Mouse (Mus musculus) kidney, postnatal 10 days (tissue): ENCODE data around the gene Bbip1.
"Not testable (repeated sequence)": the region's sequence is repeated elsewhere in the genome, so short reads cannot be mapped to it uniquely, and the experiment has no call there.

Experiments
- DNase-seq: peaks from one replicate; pipeline ENCODE4 v3.0.0; 2021; ENCODE audit warnings: mixed read lengths

Bbip1 gene

DNA sequence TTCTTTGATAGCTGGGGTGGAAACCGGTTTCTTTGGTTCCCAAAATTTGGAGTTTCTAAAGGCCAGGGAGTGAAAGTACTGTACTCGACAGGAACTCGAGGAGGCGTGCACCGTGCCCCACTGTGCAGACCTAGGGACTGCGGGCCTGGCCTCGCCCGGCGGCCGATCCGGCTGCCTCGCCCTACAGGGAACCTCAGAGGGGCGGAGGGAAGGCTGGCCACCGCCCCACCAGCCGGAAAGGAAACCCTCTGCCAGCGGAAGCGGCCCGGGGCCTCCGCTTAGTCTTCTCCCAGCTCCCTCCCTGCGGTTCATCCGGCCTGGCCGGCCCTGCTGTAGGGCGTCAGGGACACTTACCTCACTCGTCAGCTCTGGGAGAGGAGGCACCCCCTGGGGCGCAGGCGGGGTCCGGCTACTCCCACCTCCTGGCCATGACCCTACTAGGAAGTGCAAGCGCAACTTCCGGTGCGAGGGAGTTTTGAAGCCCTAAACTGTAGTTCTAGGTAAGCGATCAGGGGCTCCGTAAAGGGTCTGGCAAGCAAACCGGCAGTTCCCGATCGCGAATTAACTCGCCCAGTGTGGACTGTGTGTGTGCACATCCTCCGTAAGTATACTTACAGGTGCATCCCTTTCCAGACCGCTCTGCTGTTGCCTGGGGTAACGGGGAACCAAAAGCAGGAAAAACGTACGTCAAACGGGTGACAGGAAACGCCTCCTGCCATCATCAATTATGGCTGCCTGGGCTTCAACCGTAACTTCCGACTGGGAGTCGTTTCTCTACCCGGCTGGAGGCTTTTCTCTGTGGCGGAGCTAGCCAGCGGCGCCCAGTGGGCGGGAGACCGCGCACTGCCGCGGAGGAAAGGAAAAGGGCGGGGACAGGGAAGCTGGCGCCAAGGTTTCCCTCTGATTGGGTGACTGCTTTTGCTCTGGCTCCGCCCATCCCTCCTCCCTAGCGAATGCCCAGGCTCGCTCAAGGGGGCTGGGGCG lies at the start of gene Bbip1, which contains the start of gene Shoc2:
TSS of gene Bbip1 (minus strand) at position 826 of the 984 bp plus-strand sequence.
TSS of gene Shoc2 (plus strand) at position 505 of the 984 bp plus-strand sequence.
- DNase-seq, result peak; percentile 99

DNA sequence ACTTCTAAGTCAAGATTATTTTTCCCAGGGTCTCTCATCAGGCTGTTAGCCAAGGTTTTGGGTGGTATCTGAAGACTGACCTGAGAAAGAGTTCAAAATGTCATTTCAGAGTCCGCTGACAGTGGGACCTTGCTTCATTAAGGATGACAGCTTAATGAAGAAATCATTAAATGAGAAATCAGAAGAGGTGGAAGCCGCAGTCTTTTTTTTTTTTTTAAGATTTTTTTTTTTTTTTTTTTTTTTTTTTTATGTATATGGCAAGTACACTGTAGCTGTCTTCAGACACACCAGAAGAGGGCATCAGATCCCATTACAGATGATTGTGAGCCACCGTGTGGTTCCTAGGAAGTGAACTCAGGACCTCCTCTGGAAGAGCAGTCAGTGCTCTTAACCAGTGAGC lies 49.4 kb upstream of the Bbip1 start:
- DNase-seq, result no peak

DNA sequence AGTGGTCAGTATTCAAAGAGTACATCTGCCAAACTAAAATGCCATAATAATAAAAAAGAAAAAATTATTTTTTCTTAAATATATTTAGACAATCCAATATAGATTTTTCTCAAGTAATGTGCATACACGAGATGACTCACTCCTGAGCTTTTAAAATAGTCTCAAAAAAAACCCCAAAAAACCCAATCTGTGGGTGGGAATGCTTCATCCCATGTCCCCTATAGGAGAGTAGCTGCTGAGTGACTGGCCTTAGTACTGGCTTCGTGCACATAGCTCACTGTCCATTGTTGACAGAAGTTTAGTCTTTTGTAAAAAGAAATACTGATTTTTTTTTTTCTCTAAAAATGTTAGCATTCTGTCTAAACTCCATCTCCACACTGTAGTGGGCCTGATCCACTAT lies 46.1 kb upstream of the Bbip1 start:
- DNase-seq, result no peak

DNA sequence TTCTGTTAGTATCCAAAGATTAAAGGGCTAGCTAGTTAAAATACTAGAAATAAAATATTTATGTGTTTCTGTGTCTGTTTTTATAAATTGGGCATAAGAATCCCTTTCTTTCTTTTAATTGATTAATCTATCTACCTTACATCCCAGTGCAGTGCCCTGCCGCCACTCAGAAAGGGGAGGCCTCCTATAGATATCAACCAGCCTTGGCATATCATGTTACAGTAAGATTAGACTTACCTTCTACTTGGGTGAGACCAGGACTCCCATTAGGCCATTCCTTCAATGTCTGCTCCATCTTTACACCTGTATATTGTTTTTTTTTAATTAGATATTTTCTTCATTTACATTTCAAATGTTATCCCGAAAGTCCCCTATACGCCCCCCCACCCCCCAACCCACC lies 40.2 kb upstream of the Bbip1 start:
- no peak for DNase-seq

DNA sequence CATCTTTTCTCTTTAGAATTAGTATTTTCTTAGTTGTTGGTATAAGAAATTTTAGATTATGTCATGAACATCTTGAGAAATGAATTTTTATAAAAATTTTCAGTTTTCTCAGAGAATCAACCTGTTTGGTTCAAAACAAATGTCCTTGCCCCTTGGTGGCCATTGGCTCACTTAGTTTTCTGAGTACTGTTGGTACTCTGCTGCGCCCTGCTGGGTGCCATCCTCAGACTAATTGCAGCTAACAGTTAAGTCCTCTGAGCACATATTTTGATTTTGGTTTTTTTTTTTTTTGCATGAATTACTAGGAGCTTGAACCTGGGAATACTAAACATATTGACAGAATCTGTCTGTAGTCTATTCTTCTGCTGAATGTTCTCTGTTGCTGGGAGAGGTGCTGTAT lies 38.9 kb upstream of the Bbip1 start:
- DNase-seq, result peak; percentile 28

DNA sequence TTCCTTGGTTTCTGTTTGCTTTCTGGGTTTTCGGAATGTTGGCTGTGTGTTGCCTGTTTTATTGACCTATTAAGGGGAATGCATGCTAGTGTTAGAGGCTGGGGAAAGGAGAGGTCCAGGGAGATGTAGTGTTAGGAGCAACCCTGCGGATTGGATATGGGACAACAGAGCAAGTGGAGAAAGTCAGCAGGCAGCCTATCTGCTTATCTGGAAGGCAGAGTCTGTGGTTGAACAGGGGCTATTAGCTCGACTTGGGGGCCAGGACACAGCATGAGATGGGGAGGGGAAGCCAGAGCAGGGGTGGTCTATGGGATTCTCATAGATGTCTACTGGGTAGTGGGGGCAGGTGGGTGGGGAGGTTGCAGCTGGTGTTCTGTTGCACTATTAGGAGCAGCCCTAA lies 37.6 kb upstream of the Bbip1 start:
- no peak for DNase-seq

DNA sequence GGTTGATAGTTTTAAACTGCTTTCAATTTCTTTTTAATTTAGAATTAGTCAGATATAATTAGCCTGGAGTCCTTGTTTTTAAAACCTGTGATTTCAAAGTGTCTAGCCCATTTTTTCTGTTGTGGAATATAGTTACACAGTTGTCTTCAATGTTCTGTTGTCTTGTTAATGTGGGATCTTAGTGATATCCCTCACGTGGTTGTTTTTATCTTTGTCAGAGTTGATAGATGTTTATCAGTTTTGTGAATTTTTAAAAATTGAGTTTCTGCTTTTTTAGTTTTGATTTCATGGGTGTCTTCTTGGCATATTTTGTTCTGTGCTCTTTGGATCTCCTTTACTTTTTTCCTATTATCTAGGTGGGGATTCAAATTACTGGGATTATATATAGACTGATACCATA lies 29.2 kb upstream of the Bbip1 start:
- DNase-seq, result no peak

DNA sequence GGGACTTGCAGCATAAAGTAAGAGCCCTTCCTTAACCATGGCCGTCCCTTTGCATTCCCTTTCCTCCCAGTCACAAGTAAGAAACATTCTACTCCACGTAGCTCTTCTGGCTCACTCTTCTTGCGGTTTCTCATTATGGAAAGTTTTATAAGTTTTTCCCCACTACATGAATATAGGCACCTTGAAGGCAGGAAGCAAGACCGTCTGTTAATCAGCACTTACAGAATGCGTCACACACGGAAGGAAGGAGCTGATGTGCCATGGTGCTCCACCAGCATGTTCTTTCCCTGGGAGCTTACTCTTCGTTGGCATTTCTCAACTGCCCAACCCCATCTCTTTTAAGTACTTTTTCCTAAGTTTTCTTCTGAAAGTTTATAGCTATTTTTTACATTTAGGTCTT lies 27.5 kb upstream of the Bbip1 start:
- no peak for DNase-seq

DNA sequence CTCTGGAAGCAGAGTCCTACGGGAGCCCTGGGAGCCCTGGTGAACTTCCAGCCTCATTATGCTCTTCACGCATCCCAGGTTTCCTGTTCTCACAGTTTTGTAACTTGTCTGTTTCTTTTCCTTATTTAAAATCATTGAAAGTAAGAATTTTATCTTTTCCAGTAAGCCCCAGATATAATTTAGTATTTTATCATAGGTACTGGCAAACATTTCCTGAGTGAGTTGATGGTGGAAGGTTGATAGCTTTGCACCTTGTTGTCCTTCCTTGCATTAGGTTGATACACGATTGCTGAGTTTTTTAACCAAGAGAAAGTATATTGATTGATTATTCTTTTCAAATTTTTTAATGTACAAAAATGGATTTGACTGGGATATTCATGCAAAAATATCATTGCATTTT lies 24.8 kb upstream of the Bbip1 start:
- no peak for DNase-seq

DNA sequence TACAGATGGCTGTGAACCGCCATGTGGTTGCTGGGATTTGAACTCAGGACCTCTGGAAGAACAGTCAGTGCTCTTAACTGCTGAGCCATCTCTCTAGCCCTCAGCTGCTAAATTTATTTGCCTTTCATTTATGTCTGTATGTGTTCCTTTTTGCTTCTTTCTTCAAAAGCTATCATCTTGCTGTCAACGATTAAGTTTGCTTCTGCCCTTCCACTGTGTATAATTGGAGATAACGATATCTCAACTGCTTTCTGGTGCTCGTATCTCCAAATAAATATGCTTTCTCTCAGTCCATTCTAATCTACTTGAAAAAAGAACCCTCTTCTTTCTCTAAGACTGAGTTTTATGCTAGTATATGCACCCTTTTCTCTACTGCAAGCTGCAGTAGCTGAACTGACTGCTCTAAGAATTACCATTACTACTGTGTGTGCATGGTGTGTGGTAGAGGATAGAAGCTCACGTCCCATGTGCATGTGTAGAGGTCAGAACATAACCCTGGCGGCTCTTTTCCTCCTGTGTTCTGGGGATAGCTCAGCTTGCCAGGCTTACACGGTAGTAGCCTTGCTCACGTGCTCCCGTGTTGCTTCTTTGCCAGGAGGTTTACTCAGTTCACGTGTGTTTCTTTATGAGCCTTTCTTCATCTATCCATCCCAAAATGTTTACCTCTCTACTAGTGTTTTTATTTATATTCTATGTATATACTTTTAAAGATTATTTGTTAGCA lies 20.6 kb upstream of the Bbip1 start:
- DNase-seq, result no peak

DNA sequence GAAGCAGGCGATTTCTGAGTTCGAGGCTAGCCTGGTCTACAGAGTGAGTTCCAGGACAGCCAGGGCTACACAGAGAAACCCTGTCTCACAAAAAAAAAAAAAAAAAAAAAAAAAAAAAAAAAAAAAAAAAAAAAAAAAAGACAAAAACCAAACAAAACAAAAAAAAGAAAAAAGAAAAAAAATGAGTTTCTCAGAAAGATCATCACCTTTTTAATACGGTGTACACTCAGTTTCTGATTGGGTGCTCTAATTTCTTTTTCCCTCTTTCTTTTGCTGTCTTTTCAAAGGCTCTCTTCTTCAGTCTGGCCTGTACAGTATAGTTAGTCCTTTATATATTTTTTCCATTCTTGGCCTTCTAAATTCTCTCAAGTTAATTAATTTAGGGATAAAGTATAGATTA lies 19.9 kb upstream of the Bbip1 start:
- DNase-seq, result not testable (repeated sequence)

DNA sequence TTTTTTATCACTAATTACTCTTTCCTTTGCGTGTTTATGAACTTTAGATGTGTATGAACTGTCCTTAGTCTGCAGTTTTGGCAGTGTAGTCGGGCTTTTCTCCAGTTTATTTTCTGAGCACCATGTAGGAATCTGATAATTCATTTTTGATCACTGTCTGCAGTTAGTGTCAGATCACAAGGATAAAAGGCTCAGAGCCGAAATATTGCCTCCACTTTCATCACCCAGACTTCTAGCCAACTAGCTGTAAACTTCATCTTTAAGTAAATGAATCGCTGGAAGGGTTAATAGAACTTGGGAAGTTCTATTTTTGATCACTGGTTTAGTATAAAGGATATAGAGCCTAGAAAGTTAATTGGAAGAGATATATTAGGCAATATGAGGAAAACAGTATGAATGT lies 18.1 kb upstream of the Bbip1 start:
- no peak for DNase-seq

DNA sequence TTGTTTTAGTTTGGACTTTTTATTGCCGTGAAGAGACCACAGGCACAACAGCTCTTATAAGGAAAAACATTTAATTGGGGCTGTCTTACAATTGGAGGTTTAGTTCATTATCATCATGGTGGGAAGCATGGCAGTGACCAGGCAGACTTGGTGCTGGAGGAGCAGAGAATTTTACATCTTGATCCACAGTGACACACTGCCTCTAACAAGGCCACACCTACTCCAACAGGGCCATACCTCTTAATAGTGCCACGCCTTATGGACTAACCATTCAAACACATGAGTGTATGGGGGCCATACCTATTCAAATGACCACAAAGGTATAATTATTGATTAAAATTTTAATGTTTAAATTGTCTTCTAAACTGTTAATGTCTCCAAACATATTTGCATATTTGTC lies 13.1 kb upstream of the Bbip1 start:
- DNase-seq, result no peak

DNA sequence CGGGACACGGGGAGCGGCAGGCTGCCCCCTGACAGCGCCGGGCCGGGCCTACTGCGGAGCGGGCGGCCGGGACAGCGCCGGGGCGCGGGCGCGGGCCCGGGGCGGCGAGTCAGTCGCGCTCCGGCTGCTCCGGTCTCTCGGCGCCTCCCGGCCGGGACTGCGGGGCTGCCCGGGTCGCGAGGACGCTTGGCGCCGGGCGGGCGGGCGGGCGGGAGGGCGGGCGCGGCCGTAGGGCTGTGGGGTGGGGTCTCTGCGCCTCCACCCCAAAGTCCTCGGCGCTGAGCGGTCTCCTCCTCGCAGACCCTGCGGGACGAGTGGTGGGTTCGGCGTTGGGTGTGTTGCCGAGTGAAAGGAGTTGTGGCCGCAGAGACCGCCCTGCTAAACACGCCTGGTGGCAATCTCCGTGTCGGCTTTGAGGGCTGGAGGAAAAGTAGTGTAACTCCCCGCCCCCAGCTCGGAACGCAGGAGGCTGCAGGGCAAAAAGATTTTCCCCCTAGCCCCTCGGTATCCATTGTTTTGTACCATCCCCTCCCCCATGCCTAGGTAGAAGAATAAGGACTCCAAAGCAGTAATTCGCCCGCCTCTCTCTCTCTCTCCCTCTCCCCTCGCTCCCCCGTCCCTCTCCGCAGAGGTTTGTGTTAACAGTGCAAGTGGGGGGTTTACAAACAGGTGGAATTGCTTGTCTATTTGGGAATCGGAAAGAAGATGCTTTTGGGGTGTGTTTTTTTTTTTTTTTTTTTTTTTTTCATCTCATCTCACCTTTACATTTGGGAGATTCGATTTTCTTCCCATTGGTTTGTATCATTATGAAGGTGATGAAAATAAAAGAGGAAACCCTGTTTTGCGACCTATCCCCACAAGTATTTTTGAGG lies 980 bp upstream of the Bbip1 start:
- peak; percentile 69 for DNase-seq

DNA sequence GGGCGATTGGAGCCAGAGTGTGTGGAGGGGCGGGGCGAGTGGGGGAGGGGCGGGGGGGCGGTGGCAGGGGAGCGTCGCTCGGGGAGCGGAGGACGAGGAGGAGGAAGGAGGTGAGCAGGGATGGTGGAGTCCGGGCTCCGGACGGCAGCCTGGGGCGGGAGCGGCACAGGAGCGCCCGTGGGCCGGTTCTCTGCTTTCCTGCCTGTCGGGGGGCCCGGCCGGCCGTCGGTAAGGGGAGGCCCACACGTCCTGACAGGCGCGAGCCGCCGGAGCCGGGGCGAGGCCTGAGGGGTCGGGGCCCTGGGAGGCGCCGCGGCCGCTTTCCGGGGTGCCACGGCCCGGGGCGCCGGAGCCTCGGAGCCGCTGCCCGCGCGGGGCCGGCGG lies 351 bp upstream of the Bbip1 start:
- no peak for DNase-seq

DNA sequence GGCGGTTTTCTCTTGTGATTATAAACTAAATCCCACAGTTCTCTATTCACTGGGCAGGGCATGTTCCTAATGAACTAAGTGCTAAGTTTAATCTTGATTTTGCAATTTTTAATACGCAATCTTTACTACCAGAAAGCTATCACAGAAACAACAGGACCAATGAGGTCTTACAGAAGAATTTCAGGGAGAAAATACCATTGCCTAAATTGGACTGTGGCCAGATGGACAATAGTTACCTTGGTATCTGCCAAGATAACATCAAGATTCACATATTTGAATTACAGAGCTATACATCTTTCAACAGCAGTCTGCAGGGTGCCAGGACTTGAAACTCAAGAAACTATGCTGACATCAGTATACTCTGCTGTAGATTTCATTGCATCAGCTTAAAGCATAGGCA lies 2.1 kb downstream of the Bbip1 start:
- DNase-seq, result no peak

DNA sequence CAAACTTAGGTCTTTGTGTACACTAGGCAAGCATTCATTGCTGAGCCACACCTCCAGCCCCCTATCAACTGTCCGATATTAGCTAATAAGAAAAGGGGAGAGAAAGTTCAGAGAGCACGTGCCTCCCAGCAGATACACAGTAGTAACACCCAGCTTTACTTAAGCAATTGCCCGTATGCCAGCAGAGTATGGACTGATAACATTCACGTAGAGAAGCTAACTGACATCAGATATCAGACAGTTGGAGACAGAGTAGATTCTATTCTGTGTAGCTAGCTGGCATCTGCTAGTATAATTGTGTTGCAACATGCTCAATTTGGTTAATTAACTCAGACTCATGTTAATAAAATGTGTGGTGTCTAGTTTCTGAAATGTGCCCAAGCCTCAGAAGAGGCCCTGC lies 3.3 kb downstream of the Bbip1 start:
- no peak for DNase-seq

DNA sequence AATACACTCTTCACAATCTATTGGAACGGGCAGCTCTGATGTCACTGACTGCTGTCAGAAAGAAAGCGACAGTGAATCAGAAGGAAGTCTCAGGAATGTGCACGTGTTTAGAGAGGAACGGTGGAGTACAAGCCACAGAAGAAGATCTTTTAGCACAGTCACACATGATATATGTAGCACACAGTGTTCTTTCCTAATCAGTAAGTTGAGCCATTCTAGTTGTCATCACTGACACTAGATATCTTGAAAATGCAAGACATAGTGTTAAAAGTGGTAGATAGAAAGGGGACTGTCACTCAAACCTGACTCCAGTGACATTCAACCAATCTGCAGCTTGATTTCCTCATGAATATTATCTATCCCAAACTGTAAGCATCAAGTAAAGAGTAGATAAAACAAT lies 5.0 kb downstream of the Bbip1 start:
- DNase-seq, result no peak

DNA sequence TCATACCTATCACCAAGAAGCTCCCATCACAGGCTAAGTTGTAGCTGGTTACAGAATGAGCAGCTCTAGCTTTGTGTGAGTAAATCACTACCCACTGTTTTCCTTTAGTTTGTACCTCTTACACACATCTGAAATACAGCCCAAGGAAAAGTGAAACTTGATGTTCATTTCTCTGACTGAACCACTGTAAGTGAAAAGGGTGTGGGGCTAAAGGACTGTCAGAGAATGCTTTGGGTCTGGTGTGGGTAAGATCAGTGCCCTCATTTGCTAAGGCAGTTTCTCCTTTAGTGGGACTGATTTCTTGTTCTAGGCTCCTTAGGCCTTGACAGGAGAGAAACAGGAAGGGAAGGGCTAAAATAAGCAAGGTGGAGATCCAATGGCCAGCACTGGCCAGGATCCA lies 10.4 kb downstream of the Bbip1 start:
- no peak for DNase-seq

DNA sequence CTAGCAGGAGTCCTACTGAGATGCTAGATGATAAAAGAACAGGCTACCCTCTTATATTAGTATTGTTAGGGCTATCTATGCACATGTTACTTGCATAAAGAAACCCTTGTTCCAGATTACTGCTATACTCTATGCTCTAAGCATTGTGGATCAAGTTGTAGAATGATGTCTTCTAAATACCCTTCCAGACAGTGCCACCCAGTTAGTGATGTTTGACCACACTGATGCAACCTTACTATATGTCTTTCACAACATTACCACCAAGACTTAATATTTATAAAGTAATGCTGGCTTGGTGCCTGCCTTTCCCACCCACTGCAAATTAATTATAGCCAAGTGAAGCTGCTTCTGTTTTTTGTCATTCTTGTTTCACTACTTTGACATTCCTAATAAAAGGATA lies 11.4 kb downstream of the Bbip1 start:
- DNase-seq, result no peak

DNA sequence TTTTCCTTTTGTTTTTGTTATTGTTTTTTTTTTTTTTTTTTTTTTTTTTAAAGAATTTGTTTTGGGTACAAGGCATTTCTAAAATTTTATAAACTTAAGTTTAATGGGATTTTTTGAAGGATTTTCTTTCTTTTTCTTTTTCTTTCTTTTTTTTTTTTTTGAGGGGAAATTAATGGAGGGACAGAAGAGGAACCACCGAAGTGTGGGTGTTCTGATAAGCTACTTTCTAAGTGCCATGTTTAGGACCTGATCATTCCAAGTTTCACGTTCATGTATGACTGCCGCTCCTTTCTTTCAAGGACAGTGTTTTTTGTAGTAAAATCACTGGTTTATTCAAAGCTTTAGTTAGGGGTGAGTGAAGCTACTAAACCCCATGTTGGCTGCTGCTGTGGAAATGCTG lies 15.2 kb downstream of the Bbip1 start:
- DNase-seq, result no peak

DNA sequence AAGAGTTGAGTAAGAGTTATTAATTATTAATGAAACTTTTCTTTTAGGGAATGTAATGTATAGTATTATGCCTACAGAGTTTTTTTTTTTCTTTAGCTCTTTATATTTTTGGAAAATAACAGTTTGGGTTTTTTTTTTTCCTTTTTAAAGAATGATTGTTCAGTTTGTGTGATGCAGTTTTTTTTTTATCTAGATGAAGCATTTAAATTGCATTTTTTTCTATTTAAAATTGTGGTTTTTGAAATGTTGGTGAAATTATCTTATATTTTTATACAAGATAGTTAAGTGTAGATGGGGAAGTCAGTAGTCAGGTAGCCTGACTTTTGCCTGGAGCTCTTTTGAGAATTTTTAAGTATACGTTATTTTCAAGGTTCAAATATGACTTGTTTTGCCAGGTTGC lies 17.7 kb downstream of the Bbip1 start:
- no peak for DNase-seq

DNA sequence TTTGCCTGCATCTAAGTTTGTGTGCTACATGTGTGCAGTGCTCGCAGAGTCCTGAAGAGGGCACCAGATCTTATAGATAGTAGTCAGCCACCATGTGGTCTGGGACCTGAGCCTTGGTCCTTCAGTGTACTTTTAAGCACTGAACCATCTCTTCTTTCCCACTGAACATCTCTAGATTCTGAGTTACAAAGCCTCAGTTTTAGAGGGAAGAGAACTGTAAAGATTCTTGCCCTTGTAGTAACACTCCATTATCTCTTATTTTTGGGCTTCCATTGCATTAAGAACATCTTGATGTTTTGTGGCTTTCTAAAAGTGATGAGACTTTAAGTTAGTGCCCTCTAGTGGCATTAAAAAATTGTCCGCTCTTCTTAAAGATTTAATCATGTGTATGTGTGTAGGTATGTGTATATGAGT lies 19.1 kb downstream of the Bbip1 start:
- peak; percentile 48 for DNase-seq
